Mouse (Mus musculus) olfactory bulb, adult 2 months (tissue): ENCODE measurements around the gene Skor1.

Experiments used
- CTCF ChIP-seq: fragments of 200-500 bp; IDR thresholded peaks from 2 replicates; pipeline ENCODE4 v1.5.1; 2012; ENCODE audit warnings: low read depth, mild to moderate bottlenecking, low read length, moderate library complexity; ENCODE audit not compliant: insufficient read depth
- POLR2A ChIP-seq: fragments of 200-500 bp; IDR thresholded peaks from 2 replicates; pipeline ENCODE4 v1.6.1; 2012; ENCODE audit warnings: mild to moderate bottlenecking, low read depth, low read length, moderate library complexity; ENCODE audit not compliant: insufficient read depth

DNA sequence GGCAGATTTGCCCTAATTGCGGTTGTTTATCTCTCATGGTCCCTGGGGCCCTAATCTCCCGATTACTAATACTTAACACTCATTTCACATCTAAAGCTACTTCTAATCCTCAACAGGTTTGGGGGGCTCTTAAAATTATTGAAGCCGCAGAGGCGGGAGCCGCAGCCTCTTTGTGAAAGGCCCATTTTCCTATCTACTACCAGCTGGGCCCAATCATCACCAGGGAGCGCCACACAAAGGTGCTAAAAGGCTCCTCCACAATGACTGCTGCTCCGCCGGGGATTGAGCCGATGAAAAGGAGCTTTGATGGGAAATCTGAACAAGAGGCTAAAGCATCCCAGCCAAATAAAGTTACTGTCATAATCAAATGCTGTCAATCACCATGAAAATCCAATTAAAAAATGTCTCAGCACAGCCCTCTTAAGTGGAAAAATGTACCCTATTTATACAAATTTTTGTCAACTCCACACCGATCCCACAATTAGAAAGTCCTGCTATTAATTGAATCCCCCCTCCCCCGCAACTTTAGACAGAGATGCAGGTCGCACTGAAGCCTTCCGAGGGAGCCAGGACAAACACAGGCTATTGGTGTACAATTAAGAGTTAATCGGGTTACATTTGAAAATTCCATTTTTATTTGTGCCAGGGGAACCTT, 33.7 kb upstream of the Skor1 start:
- no peak for TF ChIP-seq CTCF
- TF ChIP-seq POLR2A = no peak
